Comparison of ENCODE assay signal across 10 mouse cellular contexts in genomic region chrX:161385791-161386190, GRCm38 (mm10).
DNase-seq lines count a peak whose midpoint lies in the region; ATAC-seq and TF ChIP-seq lines count a peak whose summit lies in the region.
"Had no signal": no experiment of that assay in that cellular context is flagged by ENCODE, and none has a peak within 500 bp of the region (broad histone marks: within the 10 kb centered on the region; RNA-seq: fewer than 3 reads in every experiment).

No protein-coding gene starts in this region.

- H3K27ac ChIP-seq in liver, embryonic 14.5 days = no peak overlapping the region
- H3K27ac ChIP-seq: heart, embryonic 15.5 days had no signal

- no peaks in the 10 kb centered on the region for H3K36me3 ChIP-seq in liver, embryonic 14.5 days (replicated peaks; ENCODE audit: control insufficient read depth, insufficient read depth, low read depth)
- H3K36me3 ChIP-seq: heart, embryonic 15.5 days had no signal

- 38% methylated on average over 8 of the region's 8 CpGs for WGBS in liver, embryonic 14.5 days (ENCODE audit: insufficient replicate concordance)

- H3K4me2 ChIP-seq in liver, embryonic 14.5 days (ENCODE audit: low read depth) = no peak overlapping the region
- H3K4me2 ChIP-seq: heart, embryonic 15.5 days had no signal

- TF ChIP-seq CTCF in liver, embryonic 14.5 days (IDR thresholded peaks at IDR 0.05; ENCODE audit: low read depth) = peak; percentile 84

- no peaks in the 10 kb centered on the region for H3K27me3 ChIP-seq in liver, embryonic 14.5 days (ENCODE audit: control insufficient read depth, insufficient read depth, low read length)
- H3K27me3 ChIP-seq: heart, embryonic 15.5 days had no signal

- no peak overlapping the region for H3K9ac ChIP-seq in liver, embryonic 14.5 days (replicated peaks)
- H3K9ac ChIP-seq: heart, embryonic 15.5 days had no signal

- no peaks in the 10 kb centered on the region for H3K4me1 ChIP-seq in liver, embryonic 14.5 days (replicated peaks; ENCODE audit: control insufficient read depth in 2 of 2, insufficient read depth in 2 of 2, low read length in 1 of 2)
- H3K4me1 ChIP-seq: heart, embryonic 15.5 days; megakaryocyte, embryonic 14.5 days had no signal

- no peaks in the 10 kb centered on the region for H3K9me3 ChIP-seq in liver, embryonic 14.5 days (ENCODE audit: control insufficient read depth, low read length)
- H3K9me3 ChIP-seq: heart, embryonic 15.5 days; megakaryocyte, embryonic 14.5 days had no signal

- intact Hi-C loops in left cerebral cortex, postnatal 4 days (cut with DNase I) = no loop called here

- peak; percentile 12 to 52 for DNase-seq in cerebellum, adult 18-20 months
- peak; percentile 27 for DNase-seq in left cerebral cortex, postnatal 4 days
- DNase-seq in left cerebral cortex, adult 8-10 months (ENCODE audit: low spot score in 2 of 2) = no peak
- peak; percentile 44 for DNase-seq in ZHBTc4 (ENCODE audit: low read depth, low spot score)
- peak; percentile 40 for DNase-seq in embryo, embryonic 11 days
- DNase-seq in liver, embryonic 14.5 days (ENCODE audit: low read depth in 3 of 3, low spot score in 3 of 3) = no peak
- DNase-seq in thymus, postnatal 36 days = peak; percentile 11 to 23

- ATAC-seq in cerebellum, adult (ENCODE audit: insufficient number of reproducible peaks, low FRiP score, low TSS enrichment) = no peak
- ATAC-seq in liver, embryonic 14.5 days (ENCODE audit: insufficient read depth) = no peak

- no peak for TF ChIP-seq EP300 in liver, embryonic 14.5 days (IDR thresholded peaks at IDR 0.05; ENCODE audit: low read depth)

- no peak overlapping the region for H3K4me3 ChIP-seq in liver, embryonic 14.5 days (ENCODE audit: insufficient read depth in 1 of 2, low read depth in 2 of 2, low read length in 2 of 2)
- H3K4me3 ChIP-seq: heart, embryonic 15.5 days; megakaryocyte, embryonic 14.5 days had no signal

Comparison
In these comparisons a context has a peak if more than half of its experiments do, and no peak if none do; other contexts are left out.
1. DNase-seq: peak in cerebellum, adult 18-20 months (2 of 2), left cerebral cortex, postnatal 4 days (single experiment), ZHBTc4 (single experiment), embryo, embryonic 11 days (single experiment) and thymus, postnatal 36 days (2 of 2); none in left cerebral cortex, adult 8-10 months (0 of 2) and liver, embryonic 14.5 days (0 of 3).